Mouse (Mus musculus) olfactory bulb, adult 2 months (tissue): ENCODE data around the gene Cd302.

Experiments used
- CTCF ChIP-seq: fragments of 200-500 bp; IDR thresholded peaks from 2 replicates; pipeline ENCODE4 v1.5.1; 2012; ENCODE audit warnings: low read depth, mild to moderate bottlenecking, low read length, moderate library complexity; ENCODE audit not compliant: insufficient read depth
- POLR2A ChIP-seq: fragments of 200-500 bp; IDR thresholded peaks from 2 replicates; pipeline ENCODE4 v1.6.1; 2012; ENCODE audit warnings: mild to moderate bottlenecking, low read depth, low read length, moderate library complexity; ENCODE audit not compliant: insufficient read depth

- no peak for TF ChIP-seq POLR2A
- TF ChIP-seq CTCF, result no peak
Observed at GRCm38 (mm10) chr2:60285107-60285617, 874 bp upstream of the Cd302 start.
